Mouse (Mus musculus) stomach, postnatal 0 days (tissue): ENCODE measurements around the gene B3galt1. TPM values are rescaled to one million over a fixed set of nuclear protein-coding genes. Genes with fewer than 3 reads are reported as not detected.

Experiments
- ATAC-seq: fragments of 200-750 bp; cut with Nextera tagmentation; 2 replicates; pipeline ENCODE4 v1.8.0; 2017; ENCODE audit not compliant: low FRiP score, low TSS enrichment
- DNase-seq: peaks from one replicate; pipeline ENCODE4 v3.0.0-alpha.2; 2016; ENCODE audit warnings: low spot score
- H3K27ac ChIP-seq: fragments of 300-500 bp; sonication (generic); replicated peaks from 2 replicates; pipeline ENCODE4 v1.5.1; 2014; ENCODE audit warnings: mild to moderate bottlenecking, control low read depth
- H3K27me3 ChIP-seq: fragments of 300-500 bp; sonication (generic); 2 replicates; pipeline ENCODE4 v1.6.1; 2014; ENCODE audit warnings: low read length; ENCODE audit not compliant: control insufficient read depth, insufficient read depth
- H3K36me3 ChIP-seq: fragments of 300-500 bp; sonication (generic); 2 replicates; pipeline ENCODE4 v1.6.1; 2014; ENCODE audit warnings: low read length, mixed read lengths; ENCODE audit not compliant: control insufficient read depth, insufficient read depth
- H3K4me1 ChIP-seq: fragments of 300-500 bp; sonication (generic); replicated peaks from 2 replicates; pipeline ENCODE4 v1.6.1; 2014; ENCODE audit warnings: antibody characterized with exemption; ENCODE audit not compliant: control insufficient read depth, insufficient read depth
- H3K4me2 ChIP-seq: fragments of 300-500 bp; sonication (generic); replicated peaks from 2 replicates; pipeline ENCODE4 v1.6.1; 2014; ENCODE audit warnings: low read depth, mild to moderate bottlenecking, control low read depth, moderate library complexity
- H3K4me3 ChIP-seq: fragments of 300-500 bp; sonication (generic); 2 replicates; pipeline ENCODE4 v1.5.1; 2014; ENCODE audit warnings: low read depth, low read length, control low read depth
- H3K9ac ChIP-seq: fragments of 300-500 bp; sonication (generic); 2 replicates; pipeline ENCODE4 v1.6.1; 2014; ENCODE audit warnings: mild to moderate bottlenecking, low read length, control low read depth, mixed read lengths
- H3K9me3 ChIP-seq: fragments of 300-500 bp; sonication (generic); 2 replicates; pipeline ENCODE4 v1.6.1; 2016; ENCODE audit warnings: low read length; ENCODE audit not compliant: control insufficient read depth
- CTCF ChIP-seq: IDR thresholded peaks from 2 replicates; pipeline ENCODE4 v1.5.1; 2016; ENCODE audit warnings: antibody characterized with exemption, low read depth, mild to moderate bottlenecking, moderate library complexity
- EP300 ChIP-seq: optimal IDR thresholded peaks from 2 replicates; pipeline ENCODE3; 2016; ENCODE audit warnings: antibody characterized with exemption
- WGBS: fragments of 180-500 bp; shearing (Covaris S2); extraction: QIAGEN DNeasy Blood & Tissue Kit; methylation state at CpG from one replicate; pipeline ENCODE4 v1.1.7; 2014; 5-methylcytosine and 5-hydroxymethylcytosine counted together
- polyA plus RNA-seq: library from polyadenylated mRNA; unstranded; fragments of >200 nt; fragmentation: Nextera tagmentation; extraction: Ambion mirVana; gene quantifications from 2 replicates; pipeline ENCODE4 v1.2.1, GENCODE M21; 2015

The B3galt1 gene
- polyA plus RNA-seq, 1 experiment from 2014 or later = 2.1 TPM

DNA sequence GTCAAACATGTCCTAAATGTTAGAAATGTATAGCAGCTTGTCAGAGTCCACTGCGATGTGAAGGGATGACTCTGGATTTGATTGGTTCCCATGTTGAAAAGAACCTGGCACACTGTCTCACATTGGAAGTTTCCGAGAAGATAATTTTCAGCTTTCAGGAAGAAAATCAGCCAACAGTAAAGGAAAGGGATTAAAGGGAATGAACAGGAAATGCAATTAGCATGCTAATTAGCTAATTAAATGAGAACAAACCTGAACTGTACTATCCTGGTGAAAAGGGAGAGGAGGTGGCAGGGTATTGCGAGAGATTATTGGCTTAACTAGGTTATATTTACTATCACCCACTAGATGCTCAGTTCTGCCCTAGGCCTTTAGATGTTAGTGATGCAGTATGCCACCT lies 185.9 kb downstream of the B3galt1 start:
- no peak for TF ChIP-seq EP300
- no peak for TF ChIP-seq CTCF
- H3K9ac ChIP-seq = no peak overlapping the region
- no peak for ATAC-seq
- no peaks in the 10 kb centered on the region for H3K4me1 ChIP-seq
- H3K27me3 ChIP-seq = no peaks in the 10 kb centered on the region
- no peaks in the 10 kb centered on the region for H3K36me3 ChIP-seq
- no peak overlapping the region for H3K4me2 ChIP-seq
- 89% methylated on average over 3 of the region's 3 CpGs for WGBS
- no peaks in the 10 kb centered on the region for H3K9me3 ChIP-seq
- no peak overlapping the region for H3K4me3 ChIP-seq
- no peak overlapping the region for H3K27ac ChIP-seq
- no peak for DNase-seq

DNA sequence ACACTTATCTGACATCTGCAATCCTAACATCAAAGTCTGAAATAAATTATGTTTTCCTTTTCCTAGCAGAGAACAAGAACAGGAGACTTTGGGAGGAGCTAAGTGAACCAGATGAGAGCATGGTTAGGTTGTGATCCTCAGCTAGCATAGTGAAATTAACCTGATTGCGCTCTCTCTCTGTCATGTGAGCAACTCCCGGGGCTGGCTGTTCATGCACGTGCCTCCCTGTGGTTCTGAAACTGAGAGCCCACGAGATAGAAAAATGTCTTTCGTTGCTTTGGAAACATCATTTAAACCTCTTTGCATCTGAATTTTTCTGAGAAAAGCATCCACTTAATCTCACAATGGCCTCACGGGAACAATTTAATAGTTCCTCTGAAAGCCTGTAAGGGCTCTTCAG lies 190.8 kb downstream of the B3galt1 start:
- Histone ChIP-seq H3K4me3 (no peak overlapping the region), H3K4me2 (no peak overlapping the region), H3K36me3 (no peaks in the 10 kb centered on the region), H3K27ac (no peak overlapping the region), H3K4me1 (no peaks in the 10 kb centered on the region), H3K9ac (no peak overlapping the region), H3K27me3 (no peaks in the 10 kb centered on the region), H3K9me3 (no peaks in the 10 kb centered on the region)
- DNase-seq (no peak), ATAC-seq (no peak)
- TF ChIP-seq CTCF (no peak), EP300 (no peak)
- 71% methylated on average over 6 of the region's 6 CpGs for WGBS

DNA sequence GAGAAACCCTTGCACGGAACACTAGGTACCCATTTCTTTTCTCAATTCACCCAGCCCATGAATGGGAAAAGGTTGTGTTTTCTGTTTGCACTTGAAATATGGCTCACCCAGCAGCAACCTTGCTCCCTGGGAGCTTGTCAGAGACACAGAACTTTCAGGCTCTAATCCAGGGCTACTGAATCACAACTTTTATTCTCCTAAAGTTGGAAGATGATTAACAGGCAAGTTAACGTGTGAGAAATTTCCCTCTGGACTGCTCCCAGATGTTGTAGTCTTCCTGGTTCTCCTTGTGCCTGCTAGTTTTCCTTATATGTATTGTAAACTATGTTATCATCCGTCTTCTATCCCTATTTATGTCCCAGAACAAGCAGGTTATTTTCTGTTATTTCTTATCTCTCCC lies 221.9 kb downstream of the B3galt1 start:
- DNase-seq (no peak), ATAC-seq (no peak)
- no peak overlapping the region for H3K4me2 ChIP-seq
- H3K9me3 ChIP-seq = no peaks in the 10 kb centered on the region
- H3K27ac ChIP-seq = no peak overlapping the region
- H3K9ac ChIP-seq = no peak overlapping the region
- 72% methylated on average over 3 of the region's 3 CpGs for WGBS
- no peaks in the 10 kb centered on the region for H3K4me1 ChIP-seq
- no peaks in the 10 kb centered on the region for H3K27me3 ChIP-seq
- no peak overlapping the region for H3K4me3 ChIP-seq
- TF ChIP-seq EP300 (no peak), CTCF (no peak)
- H3K36me3 ChIP-seq = no peaks in the 10 kb centered on the region

- no peak overlapping the region for H3K9ac ChIP-seq
- DNase-seq (no peak), ATAC-seq (no peak)
- H3K4me2 ChIP-seq = no peak overlapping the region
- H3K9me3 ChIP-seq = no peaks in the 10 kb centered on the region
- no peak overlapping the region for H3K27ac ChIP-seq
- H3K4me1 ChIP-seq = no peaks in the 10 kb centered on the region
- no peak overlapping the region for H3K4me3 ChIP-seq
- WGBS = 87% methylated on average over 4 of the region's 4 CpGs
- TF ChIP-seq EP300 (no peak), CTCF (no peak)
- H3K36me3 ChIP-seq = no peaks in the 10 kb centered on the region
- H3K27me3 ChIP-seq = no peaks in the 10 kb centered on the region
These were observed 231.9 kb downstream of the B3galt1 start for GRCm38 (mm10) chr2:67797561-67797960.

DNA sequence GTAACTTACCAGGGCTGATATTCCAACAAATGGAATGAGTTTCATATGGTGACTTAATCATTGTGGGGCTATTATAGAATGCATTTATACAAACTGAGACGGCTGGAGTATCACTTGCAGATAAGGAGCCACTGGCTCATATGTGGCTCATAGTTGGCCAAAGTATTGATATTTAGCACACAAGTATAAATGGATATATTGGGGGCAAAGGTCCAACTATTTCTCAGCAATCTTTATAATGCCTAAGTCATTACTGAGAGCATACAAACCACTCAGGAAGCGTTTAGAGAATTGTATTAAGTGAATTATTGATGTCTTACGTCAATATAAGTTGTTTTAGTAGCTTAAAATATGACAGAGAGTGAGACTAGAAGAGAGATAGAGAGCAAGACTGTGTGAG lies 234.3 kb downstream of the B3galt1 start:
- no peak for ATAC-seq
- WGBS = 57% methylated on average over 3 of the region's 3 CpGs
- H3K27me3 ChIP-seq = no peaks in the 10 kb centered on the region

GRCm38 (mm10) chr2:67816149-67816548 lies 250.5 kb downstream of the B3galt1 start:
- Histone ChIP-seq H3K9ac (no peak overlapping the region), H3K4me3 (no peak overlapping the region), H3K36me3 (no peaks in the 10 kb centered on the region), H3K27ac (no peak overlapping the region), H3K4me2 (no peak overlapping the region), H3K9me3 (no peaks in the 10 kb centered on the region), H3K27me3 (no peaks in the 10 kb centered on the region), H3K4me1 (no peaks in the 10 kb centered on the region)
- ATAC-seq (no peak), DNase-seq (no peak)
- WGBS = 45% methylated on average over 2 of the region's 2 CpGs
- TF ChIP-seq CTCF (no peak), EP300 (no peak)

More for the DNA sequence above, 234.3 kb downstream of the B3galt1 start:
- Histone ChIP-seq H3K4me1 (no peaks in the 10 kb centered on the region), H3K9ac (no peak overlapping the region), H3K4me2 (no peak overlapping the region), H3K27ac (no peak overlapping the region), H3K9me3 (no peaks in the 10 kb centered on the region), H3K4me3 (no peak overlapping the region), H3K36me3 (no peaks in the 10 kb centered on the region)
- DNase-seq = no peak
- TF ChIP-seq EP300 (no peak), CTCF (no peak)

GRCm38 (mm10) chr2:67818014-67818413 lies 252.3 kb downstream of the B3galt1 start:
- Histone ChIP-seq H3K9me3 (no peaks in the 10 kb centered on the region), H3K36me3 (no peaks in the 10 kb centered on the region), H3K4me2 (no peak overlapping the region), H3K9ac (no peak overlapping the region), H3K4me3 (no peak overlapping the region), H3K27ac (no peak overlapping the region), H3K4me1 (no peaks in the 10 kb centered on the region), H3K27me3 (no peaks in the 10 kb centered on the region)
- WGBS = 24% methylated on average over 2 of the region's 2 CpGs
- no peak for TF ChIP-seq EP300
- TF ChIP-seq CTCF = no peak
- ATAC-seq = no peak
- DNase-seq = no peak
